Mouse (Mus musculus) neural tube, embryonic 11.5 days (tissue): Measurements from ENCODE around the gene Mfap5. TPM values are rescaled to one million over a fixed set of nuclear protein-coding genes. Genes with fewer than 3 reads are reported as not detected.

Source experiments
- ATAC-seq: fragments of 200-750 bp; cut with Nextera tagmentation; 2 replicates; pipeline ENCODE4 v1.8.0; 2017; ENCODE audit warnings: moderate number of reproducible peaks, mild to moderate bottlenecking, moderate TSS enrichment, moderate library complexity; ENCODE audit not compliant: insufficient read depth, low FRiP score, low TSS enrichment
- DNase-seq: peaks from one replicate; pipeline ENCODE4 v3.0.0-alpha.2; 2015; ENCODE audit warnings: low spot score
- H3K27ac ChIP-seq: fragments of 300-500 bp; sonication (generic); 2 replicates; pipeline ENCODE4 v1.5.1; 2014; ENCODE audit warnings: low read depth, mild to moderate bottlenecking, low read length
- H3K27me3 ChIP-seq: fragments of 300-500 bp; sonication (generic); 2 replicates; pipeline ENCODE4 v1.6.1; 2014; ENCODE audit warnings: mild to moderate bottlenecking, low read length, mixed read lengths; ENCODE audit not compliant: control insufficient read depth, insufficient read depth
- H3K36me3 ChIP-seq: fragments of 300-500 bp; sonication (generic); 2 replicates; pipeline ENCODE4 v1.6.1; 2014; ENCODE audit warnings: mild to moderate bottlenecking, low read length, moderate library complexity, mixed read lengths; ENCODE audit not compliant: control insufficient read depth, insufficient read depth
- H3K4me1 ChIP-seq: fragments of 300-500 bp; sonication (generic); 2 replicates; pipeline ENCODE4 v1.6.1; 2014; ENCODE audit warnings: low read length, mixed read lengths; ENCODE audit not compliant: control insufficient read depth, insufficient read depth
- H3K4me2 ChIP-seq: fragments of 300-500 bp; sonication (generic); 2 replicates; pipeline ENCODE4 v1.6.1; 2014; ENCODE audit warnings: low read depth, mild to moderate bottlenecking, moderate library complexity
- H3K4me3 ChIP-seq: fragments of 300-500 bp; sonication (generic); 2 replicates; pipeline ENCODE4 v1.5.1; 2014; ENCODE audit warnings: low read depth, low read length
- H3K9ac ChIP-seq: fragments of 300-500 bp; sonication (generic); 2 replicates; pipeline ENCODE4 v1.6.1; 2014; ENCODE audit warnings: mild to moderate bottlenecking, low read length
- H3K9me3 ChIP-seq: fragments of 300-500 bp; sonication (generic); 2 replicates; pipeline ENCODE4 v1.6.1; 2016; ENCODE audit warnings: low read length; ENCODE audit not compliant: control insufficient read depth
- WGBS: fragments of 180-500 bp; shearing (Covaris S2); extraction: QIAGEN DNeasy Blood & Tissue Kit; methylation state at CpG from one replicate; pipeline ENCODE4 v1.1.7; 2014; 5-methylcytosine and 5-hydroxymethylcytosine counted together
- polyA plus RNA-seq: library from polyadenylated mRNA; unstranded; fragments of >200 nt; fragmentation: Nextera tagmentation; extraction: Ambion mirVana; gene quantifications from 2 replicates; pipeline ENCODE4 v1.2.1, GENCODE M21; 2014

Mfap5 gene
- polyA plus RNA-seq, 1 experiment from 2014 or later, result 0.42 TPM

DNA sequence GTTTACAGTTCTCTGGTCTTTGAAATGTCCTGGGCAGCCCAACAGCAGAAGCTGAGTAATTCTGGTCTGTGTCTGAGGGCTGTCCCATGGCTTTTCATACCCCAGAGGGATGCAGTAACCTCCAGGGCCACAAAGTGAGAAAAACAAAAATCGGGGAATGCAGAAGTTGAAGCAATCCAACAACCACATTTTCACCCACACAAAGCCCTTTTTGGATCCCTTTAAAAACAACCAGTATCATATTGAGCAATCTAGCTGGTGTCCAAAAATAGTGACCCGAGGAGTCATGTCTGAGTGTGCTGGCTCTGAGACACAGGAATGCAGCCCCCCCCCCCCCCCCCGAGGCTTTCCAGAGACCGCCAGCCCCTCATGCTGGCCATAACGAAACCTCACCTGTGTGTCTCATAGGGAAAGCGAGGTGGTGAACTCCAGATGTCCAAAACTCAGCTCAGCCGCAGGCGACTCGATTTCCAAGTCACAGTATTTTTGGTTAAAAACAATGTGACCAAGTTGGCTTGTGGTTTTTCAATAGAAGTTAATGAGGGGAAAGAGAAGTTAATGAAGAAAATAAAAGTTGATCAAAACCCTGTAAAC lies 39.7 kb downstream of the Mfap5 start:
- 87% methylated on average over 9 of the region's 9 CpGs for WGBS

DNA sequence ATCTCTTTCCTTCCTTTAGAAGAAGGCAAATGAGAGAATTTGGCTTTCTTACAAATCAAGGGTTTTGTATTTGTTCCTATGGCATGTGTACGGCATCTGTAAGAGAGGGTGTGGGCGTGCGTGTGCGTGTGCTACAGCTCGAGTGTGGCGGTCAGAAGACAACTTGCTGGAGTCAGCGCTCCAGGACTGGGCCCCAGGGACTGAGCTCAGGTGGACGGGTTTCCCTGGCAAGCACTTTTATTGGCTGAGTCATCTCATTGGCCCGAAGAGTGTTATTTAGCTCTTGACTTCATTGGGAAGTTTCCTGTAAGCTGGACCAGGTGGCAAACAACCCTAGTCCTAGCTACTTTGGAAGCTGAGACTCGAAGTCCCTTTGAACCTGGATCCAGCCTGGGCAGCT lies 40.3 kb downstream of the Mfap5 start:
- ATAC-seq (no peak), DNase-seq (no peak)
- Histone ChIP-seq H3K27ac (no peak overlapping the region), H3K27me3 (no peaks in the 10 kb centered on the region), H3K4me3 (no peak overlapping the region), H3K9ac (no peak overlapping the region), H3K36me3 (no peaks in the 10 kb centered on the region), H3K9me3 (no peaks in the 10 kb centered on the region), H3K4me2 (no peak overlapping the region), H3K4me1 (no peaks in the 10 kb centered on the region)
- 86% methylated on average over 10 of the region's 10 CpGs for WGBS

More for the DNA sequence above, 39.7 kb downstream of the Mfap5 start:
- H3K4me3 ChIP-seq, result no peak overlapping the region
- no peaks in the 10 kb centered on the region for H3K27me3 ChIP-seq
- DNase-seq (no peak), ATAC-seq (no peak)
- H3K4me2 ChIP-seq, result no peak overlapping the region
- H3K36me3 ChIP-seq, result no peaks in the 10 kb centered on the region
- no peaks in the 10 kb centered on the region for H3K4me1 ChIP-seq
- H3K27ac ChIP-seq, result no peak overlapping the region
- no peaks in the 10 kb centered on the region for H3K9me3 ChIP-seq
- no peak overlapping the region for H3K9ac ChIP-seq

DNA sequence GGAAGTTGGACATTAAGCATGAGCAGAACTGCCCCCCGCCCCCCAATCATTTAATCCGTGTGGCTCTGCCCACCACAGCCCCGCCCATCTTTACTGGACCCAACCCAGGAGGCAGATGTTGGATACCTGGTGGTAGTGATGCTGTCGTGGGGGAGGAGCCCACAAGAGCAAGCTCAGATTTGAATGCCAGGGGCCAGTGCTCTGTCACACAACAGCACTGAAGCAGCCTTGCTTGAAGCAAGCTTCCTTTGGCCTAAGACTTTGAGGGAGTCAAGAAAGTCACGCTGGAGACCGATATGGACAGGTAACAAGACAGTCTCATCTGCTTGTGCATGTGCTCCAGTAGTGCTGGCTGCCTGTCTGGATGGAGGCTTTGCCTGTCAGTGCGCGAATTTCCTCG lies 48.0 kb downstream of the Mfap5 start, which contains the start of gene Aicda:
Gene Aicda, plus strand, starts transcription at position 196 of the 400 bp plus-strand sequence.
- DNase-seq (no peak), ATAC-seq (no peak)
- no peak within 1 kb of the TSS for H3K9ac ChIP-seq
- H3K4me1 ChIP-seq, result no peaks in the 10 kb centered on the region
- H3K4me2 ChIP-seq, result no peak within 1 kb of the TSS
- no peak within 1 kb of the TSS for H3K4me3 ChIP-seq
- 56% methylated on average over 9 of the region's 9 CpGs for WGBS
- no peaks in the 10 kb centered on the region for H3K36me3 ChIP-seq
- H3K27me3 ChIP-seq, result no peaks in the 10 kb centered on the region
- no peaks in the 10 kb centered on the region for H3K9me3 ChIP-seq
- H3K27ac ChIP-seq, result no peak within 1 kb of the TSS

DNA sequence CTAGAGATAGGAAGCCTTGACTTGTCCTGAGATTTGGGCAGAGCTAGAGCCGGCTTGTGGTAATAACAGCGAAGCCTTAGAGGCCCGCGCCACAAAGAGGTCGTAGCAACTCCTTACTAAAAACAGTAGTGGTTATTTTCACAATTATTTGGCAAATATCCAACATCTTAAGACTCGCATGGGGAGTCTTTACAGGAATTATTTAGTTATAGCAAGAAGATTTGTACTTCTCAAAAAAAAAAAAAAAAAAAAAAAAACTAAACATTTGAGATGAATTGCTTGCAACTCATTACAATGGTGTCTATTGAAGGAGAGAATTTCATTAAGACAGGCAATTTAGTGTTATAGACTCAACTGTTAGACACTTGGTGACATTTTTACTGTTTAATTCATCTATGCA lies 48.5 kb downstream of the Mfap5 start:
- Histone ChIP-seq H3K4me1 (no peaks in the 10 kb centered on the region), H3K4me3 (no peak overlapping the region), H3K27me3 (no peaks in the 10 kb centered on the region), H3K36me3 (no peaks in the 10 kb centered on the region), H3K4me2 (no peak overlapping the region), H3K9ac (no peak overlapping the region), H3K9me3 (no peaks in the 10 kb centered on the region), H3K27ac (no peak overlapping the region)
- ATAC-seq, result no peak
- DNase-seq, result no peak
- WGBS, result 77% methylated on average over 6 of the region's 6 CpGs

DNA sequence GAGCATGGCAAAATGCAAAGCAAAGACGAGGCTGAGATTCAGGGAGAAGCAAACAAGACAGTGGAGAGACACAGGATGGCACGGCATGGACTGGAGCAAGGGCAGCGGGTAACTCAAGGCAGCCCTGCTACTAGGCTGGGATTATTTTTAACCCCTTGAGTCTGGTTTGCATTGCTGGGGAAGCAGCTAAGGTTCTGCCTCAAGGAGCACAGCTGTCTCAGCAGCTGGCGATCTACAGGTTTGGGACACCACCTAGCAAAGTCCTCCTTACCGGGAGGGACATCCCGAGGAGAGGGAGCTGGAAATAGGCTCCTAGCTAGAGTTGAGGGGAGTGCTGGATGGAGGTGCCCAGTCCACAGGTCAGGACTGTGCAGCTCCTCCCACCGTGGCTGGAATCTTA lies 49.6 kb downstream of the Mfap5 start:
- no peak overlapping the region for H3K4me3 ChIP-seq
- H3K9ac ChIP-seq, result no peak overlapping the region
- DNase-seq (no peak), ATAC-seq (no peak)
- WGBS, result 59% methylated on average over 7 of the region's 7 CpGs
- no peaks in the 10 kb centered on the region for H3K4me1 ChIP-seq
- no peaks in the 10 kb centered on the region for H3K36me3 ChIP-seq
- no peak overlapping the region for H3K4me2 ChIP-seq
- no peak overlapping the region for H3K27ac ChIP-seq
- H3K9me3 ChIP-seq, result no peaks in the 10 kb centered on the region
- no peaks in the 10 kb centered on the region for H3K27me3 ChIP-seq

DNA sequence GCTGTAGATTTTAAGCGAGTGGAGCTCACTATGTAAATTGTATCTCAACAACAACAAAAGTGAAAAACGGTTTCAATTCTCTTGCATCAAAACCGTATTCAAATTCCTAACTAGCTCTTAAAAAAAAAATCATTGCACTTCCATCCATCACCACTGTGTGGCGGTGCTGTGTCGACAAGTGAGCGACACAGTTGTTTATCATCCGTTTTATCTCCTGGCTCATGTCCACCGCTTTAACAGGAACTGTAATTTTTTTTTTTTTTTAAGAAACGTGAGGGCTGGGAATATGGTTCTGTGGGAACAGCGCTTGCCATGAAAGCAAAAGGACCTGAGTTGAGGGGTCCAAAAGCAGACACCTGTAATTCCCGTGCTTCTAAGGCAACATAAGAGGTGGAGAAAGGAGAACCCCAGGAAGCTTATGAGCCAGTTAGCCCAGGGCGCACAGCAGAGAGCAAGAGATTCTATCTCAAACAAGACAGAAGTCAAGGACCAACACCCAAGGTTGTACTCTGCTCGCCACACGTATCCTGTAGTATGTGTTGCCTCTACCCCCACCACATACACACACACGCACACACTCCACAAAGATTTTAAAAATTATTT lies 51.4 kb downstream of the Mfap5 start:
- Histone ChIP-seq H3K9me3 (no peaks in the 10 kb centered on the region), H3K4me1 (no peaks in the 10 kb centered on the region), H3K4me2 (peak overlapping the region; percentile 26; the same call in 1 of the 2 replicates), H3K9ac (no peak overlapping the region), H3K36me3 (no peaks in the 10 kb centered on the region), H3K27ac (no peak overlapping the region), H3K27me3 (no peaks in the 10 kb centered on the region), H3K4me3 (no peak overlapping the region)
- WGBS, result 28% methylated on average over 15 of the region's 15 CpGs
- ATAC-seq (no peak), DNase-seq (peak; percentile 24)

DNA sequence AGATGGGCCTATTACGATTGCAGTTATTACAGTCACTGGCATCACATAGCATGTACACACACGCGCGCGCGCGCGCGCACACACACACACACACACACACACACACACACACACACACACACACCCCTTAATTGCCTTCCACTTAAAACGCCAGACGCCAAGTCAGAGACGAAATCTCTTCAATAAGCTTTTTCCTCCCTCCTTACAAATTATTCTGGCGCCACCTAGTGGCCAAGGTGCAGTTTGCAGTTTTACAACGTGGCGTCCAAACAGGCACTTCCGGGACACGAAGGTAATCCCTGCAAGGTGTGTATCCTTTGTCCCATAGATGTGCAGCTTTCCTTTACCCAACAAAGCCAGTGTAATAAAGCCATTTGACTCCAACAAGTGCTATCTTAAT lies 54.8 kb downstream of the Mfap5 start:
- Histone ChIP-seq H3K9ac (no peak overlapping the region), H3K4me3 (no peak overlapping the region), H3K27me3 (no peaks in the 10 kb centered on the region), H3K27ac (no peak overlapping the region), H3K36me3 (no peaks in the 10 kb centered on the region), H3K4me2 (no peak overlapping the region), H3K9me3 (no peaks in the 10 kb centered on the region), H3K4me1 (no peaks in the 10 kb centered on the region)
- ATAC-seq, result 0 out of 2 replicates have a peak, but pooled peaks have one; percentile 27
- 11% methylated on average over 17 of the region's 17 CpGs for WGBS
- DNase-seq, result peak; percentile 81

DNA sequence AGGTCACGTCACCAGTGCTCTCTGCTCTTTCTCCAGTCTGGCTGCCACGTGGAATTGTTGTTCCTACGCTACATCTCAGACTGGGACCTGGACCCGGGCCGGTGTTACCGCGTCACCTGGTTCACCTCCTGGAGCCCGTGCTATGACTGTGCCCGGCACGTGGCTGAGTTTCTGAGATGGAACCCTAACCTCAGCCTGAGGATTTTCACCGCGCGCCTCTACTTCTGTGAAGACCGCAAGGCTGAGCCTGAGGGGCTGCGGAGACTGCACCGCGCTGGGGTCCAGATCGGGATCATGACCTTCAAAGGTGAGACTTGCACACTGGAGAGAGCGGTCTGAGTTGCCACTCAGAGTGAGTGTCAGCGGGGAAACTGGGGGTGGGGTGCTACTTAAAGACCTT lies 55.4 kb downstream of the Mfap5 start:
- no peak overlapping the region for H3K27ac ChIP-seq
- no peaks in the 10 kb centered on the region for H3K36me3 ChIP-seq
- DNase-seq (no peak), ATAC-seq (peak; percentile 18; the same call in 1 of the 2 replicates)
- no peaks in the 10 kb centered on the region for H3K9me3 ChIP-seq
- no peaks in the 10 kb centered on the region for H3K27me3 ChIP-seq
- H3K4me3 ChIP-seq, result no peak overlapping the region
- WGBS, result 87% methylated on average over 20 of the region's 20 CpGs
- no peak overlapping the region for H3K9ac ChIP-seq
- H3K4me2 ChIP-seq, result no peak overlapping the region
- H3K4me1 ChIP-seq, result no peaks in the 10 kb centered on the region

DNA sequence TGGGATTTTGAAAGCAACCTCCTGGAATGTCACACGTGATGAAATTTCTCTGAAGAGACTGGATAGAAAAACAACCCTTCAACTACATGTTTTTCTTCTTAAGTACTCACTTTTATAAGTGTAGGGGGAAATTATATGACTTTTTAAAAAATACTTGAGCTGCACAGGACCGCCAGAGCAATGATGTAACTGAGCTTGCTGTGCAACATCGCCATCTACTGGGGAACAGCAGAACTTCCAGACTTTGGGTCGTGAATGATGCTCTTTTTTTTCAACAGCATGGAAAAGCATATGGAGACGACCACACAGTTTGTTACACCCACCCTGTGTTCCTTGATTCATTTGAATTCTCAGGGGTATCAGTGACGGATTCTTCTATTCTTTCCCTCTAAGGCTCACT lies 56.8 kb downstream of the Mfap5 start:
- no peak overlapping the region for H3K9ac ChIP-seq
- no peak; the same call in 1 of the 2 replicates for ATAC-seq
- no peaks in the 10 kb centered on the region for H3K36me3 ChIP-seq
- no peak overlapping the region for H3K4me3 ChIP-seq
- no peak overlapping the region for H3K4me2 ChIP-seq
- H3K9me3 ChIP-seq, result no peaks in the 10 kb centered on the region
- peak; percentile 68 for DNase-seq
- WGBS, result 6% methylated on average over 6 of the region's 6 CpGs
- H3K4me1 ChIP-seq, result no peaks in the 10 kb centered on the region
- no peaks in the 10 kb centered on the region for H3K27me3 ChIP-seq
- no peak overlapping the region for H3K27ac ChIP-seq
